Mouse (Mus musculus) macrophage (primary cell): Measurements from ENCODE around the gene Trpc5. TPM values are rescaled to one million over a fixed set of nuclear protein-coding genes. Genes with fewer than 3 reads are reported as not detected.

Experiments
- H3K27ac ChIP-seq: fragments of 350-480 bp; formaldehyde crosslinking; 2 replicates; pipeline ENCODE4 v1.9.0; 2021
- H3K36me3 ChIP-seq: fragments of 350-480 bp; formaldehyde crosslinking; 2 replicates; pipeline ENCODE4 v1.9.0; 2021; ENCODE audit errors: inconsistent target
- H3K4me3 ChIP-seq: fragments of 350-480 bp; formaldehyde crosslinking; 2 replicates; pipeline ENCODE4 v1.9.0; 2021; ENCODE audit errors: inconsistent target
- H3K79me2 ChIP-seq: fragments of 350-480 bp; formaldehyde crosslinking; 2 replicates; pipeline ENCODE4 v1.9.0; 2021; ENCODE audit errors: inconsistent target
- WGBS: methylation state at CpG from one replicate; pipeline ENCODE4 v1.1.7; 2026; ENCODE audit warnings: inconsistent platforms; ENCODE audit not compliant: missing documents; 5-methylcytosine and 5-hydroxymethylcytosine counted together
- polyA plus RNA-seq: library from polyadenylated mRNA; stranded (reverse); fragments of 250-400 nt; gene quantifications from 3 replicates; pipeline ENCODE4 v1.2.4, GENCODE M21; 2018; ENCODE audit warnings: inconsistent platforms
- total RNA-seq, 78 experiments: library from RNA; depleted of rRNA; stranded (reverse); fragments of 250-400 nt; gene quantifications; 1 replicate in 9 of 78; 2 replicates in 24 of 78; 3 replicates in 43 of 78; 4 replicates in 2 of 78; pipeline ENCODE4 v1.2.4; 2018; ENCODE audit warnings: inconsistent platforms in 56 of 78

Trpc5 gene
- total RNA-seq (2018; cell fraction: chromatin; rRNA removed), result not detected
- total RNA-seq (2018; cell fraction: cytosol; rRNA removed), result not detected
- total RNA-seq (2018; cell fraction: nucleus; rRNA removed), result not detected
- not detected in 3 replicates for polyA plus RNA-seq

DNA sequence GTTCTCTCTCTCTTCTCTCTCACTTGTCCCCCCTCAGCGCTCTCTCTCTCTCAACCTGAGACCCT, at the start of gene Trpc5:
Gene Trpc5 (minus strand): TSS at position 39 of the 65 bp plus-strand sequence.
- 20% methylated on average over 1 of the region's 1 CpGs for WGBS
- no peak within 1 kb of the TSS for H3K4me3 ChIP-seq
- no peaks in the 10 kb centered on the region for H3K36me3 ChIP-seq
- no peaks in the 10 kb centered on the region for H3K79me2 ChIP-seq
- H3K27ac ChIP-seq, result no peak within 1 kb of the TSS

GRCm38 (mm10) chrX:144716330-144716729, 28.4 kb upstream of the Trpc5 start:
- H3K27ac ChIP-seq, result no peak overlapping the region
- no peaks in the 10 kb centered on the region for H3K36me3 ChIP-seq
- H3K79me2 ChIP-seq, result no peaks in the 10 kb centered on the region
- 40% methylated on average over 1 of the region's 1 CpGs for WGBS
- no peak overlapping the region for H3K4me3 ChIP-seq

DNA sequence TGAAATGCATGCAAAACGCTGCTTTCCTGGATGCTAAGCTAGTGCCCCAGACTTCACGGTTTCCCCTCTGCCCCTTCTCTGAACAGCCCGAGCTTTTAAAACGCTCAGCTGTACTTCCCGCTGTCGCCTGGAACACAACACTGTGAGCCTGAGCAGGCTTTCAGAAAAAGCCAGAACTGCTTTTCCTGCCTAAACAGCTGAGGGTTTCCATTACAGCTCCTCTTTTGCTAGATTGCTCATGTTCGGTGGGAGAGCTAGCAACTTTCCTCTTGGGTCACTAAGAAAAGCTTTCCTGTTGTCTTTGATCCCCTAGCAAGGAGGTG, 1.8 kb upstream of the Trpc5 start:
- no peaks in the 10 kb centered on the region for H3K36me3 ChIP-seq
- WGBS, result 18% methylated on average over 7 of the region's 7 CpGs
- H3K27ac ChIP-seq, result no peak overlapping the region
- no peak overlapping the region for H3K4me3 ChIP-seq
- no peaks in the 10 kb centered on the region for H3K79me2 ChIP-seq

DNA sequence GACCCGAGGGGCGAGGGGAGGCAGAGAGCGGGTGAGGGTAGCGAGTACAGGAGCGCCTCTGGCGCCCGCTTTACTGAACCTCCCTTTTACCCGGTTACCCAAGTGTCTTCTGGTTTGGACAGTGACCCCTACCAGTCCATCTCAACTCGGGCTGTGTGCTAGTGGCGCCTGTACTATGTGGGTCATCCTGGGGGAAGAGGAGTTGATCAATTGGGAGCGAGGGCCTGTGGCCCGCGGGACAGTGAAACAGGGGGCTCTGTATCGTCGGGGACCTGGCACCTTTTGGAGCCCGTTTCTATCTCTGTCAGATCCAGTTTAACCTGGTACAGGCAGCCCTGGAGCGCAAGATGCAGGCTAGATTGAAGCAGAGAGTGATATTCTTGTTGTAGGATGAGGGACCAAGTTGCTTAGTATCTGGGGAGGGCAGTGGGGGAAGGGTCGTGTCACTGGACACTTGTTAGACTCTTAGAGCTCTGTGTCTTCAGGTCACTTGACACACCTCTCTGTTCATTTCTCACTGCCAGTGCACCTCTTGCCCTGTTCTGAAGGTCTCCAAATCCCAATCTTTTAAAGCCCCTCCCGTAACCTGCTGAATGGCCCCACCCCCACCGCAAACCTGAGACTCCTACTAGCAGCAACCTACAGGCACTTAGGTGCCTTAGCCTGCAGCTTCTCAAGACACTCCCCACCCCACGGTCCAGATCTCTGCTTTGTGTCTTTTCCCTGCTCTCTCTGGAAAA, 1.3 kb upstream of the Trpc5 start:
- 15% methylated on average over 16 of the region's 21 CpGs for WGBS
- H3K4me3 ChIP-seq, result no peak overlapping the region
- no peaks in the 10 kb centered on the region for H3K79me2 ChIP-seq
- no peak overlapping the region for H3K27ac ChIP-seq
- no peaks in the 10 kb centered on the region for H3K36me3 ChIP-seq

- H3K79me2 ChIP-seq, result no peaks in the 10 kb centered on the region
- WGBS, result 18% methylated on average over 20 of the region's 31 CpGs
Measured at GRCm38 (mm10) chrX:144688207-144689118, 483 bp upstream of the Trpc5 start, which contains the start of gene Rtl4. Gene Rtl4 (plus strand): TSS chrX:144688907.

GRCm38 (mm10) chrX:144687742-144688141, 238 bp downstream of the Trpc5 start:
- Histone ChIP-seq H3K36me3 (no peaks in the 10 kb centered on the region), H3K4me3 (no peak overlapping the region), H3K79me2 (no peaks in the 10 kb centered on the region), H3K27ac (no peak overlapping the region)
- WGBS, result 39% methylated on average over 20 of the region's 20 CpGs

More at GRCm38 (mm10) chrX:144688207-144689118, 483 bp upstream of the Trpc5 start, which contains the start of gene Rtl4:
- H3K27ac ChIP-seq, result no peak within 1 kb of the TSS
- H3K36me3 ChIP-seq, result no peaks in the 10 kb centered on the region
- H3K4me3 ChIP-seq, result no peak within 1 kb of the TSS

DNA sequence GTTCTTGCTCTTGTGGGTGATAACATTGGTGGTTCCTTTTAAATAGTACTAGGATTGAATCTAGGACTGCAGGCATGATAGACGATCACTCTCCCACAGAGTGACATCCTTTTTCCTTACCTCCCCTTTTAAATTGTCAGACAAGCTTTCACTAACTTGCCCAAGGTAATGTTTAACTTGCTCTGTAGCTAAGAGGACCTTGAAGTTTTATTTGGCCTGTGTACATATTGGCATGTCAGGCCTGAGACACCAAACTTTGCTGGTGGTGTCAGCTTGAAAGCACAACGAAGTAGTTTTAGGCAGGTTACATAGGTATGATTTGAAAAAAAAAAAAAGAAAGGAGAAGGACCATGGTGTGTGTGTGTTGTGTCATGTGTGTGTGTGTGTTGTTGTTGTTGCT, 35.8 kb downstream of the Trpc5 start:
- no peak overlapping the region for H3K4me3 ChIP-seq
- no peaks in the 10 kb centered on the region for H3K36me3 ChIP-seq

DNA sequence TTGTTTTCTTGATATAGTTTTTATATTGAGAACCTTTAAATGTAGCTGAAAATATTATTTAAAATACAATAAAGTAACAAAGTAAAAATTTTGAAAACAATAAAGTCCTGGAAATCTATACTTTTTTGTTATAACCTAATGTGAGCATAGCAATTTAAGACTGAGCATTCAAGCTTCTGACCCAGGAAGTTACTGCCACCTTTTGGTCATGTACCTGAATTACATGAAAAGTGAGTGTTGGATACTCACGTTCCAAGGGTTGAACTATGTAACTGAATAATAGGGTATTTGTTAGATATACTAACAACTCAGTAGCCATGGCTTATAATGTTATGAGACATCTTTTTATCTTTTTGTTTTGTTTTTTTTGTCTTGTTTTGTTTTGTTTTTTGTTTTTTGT, 42.6 kb downstream of the Trpc5 start:
- no peak overlapping the region for H3K4me3 ChIP-seq
- WGBS, result 67% methylated on average over 1 of the region's 1 CpGs
- no peaks in the 10 kb centered on the region for H3K36me3 ChIP-seq
- H3K27ac ChIP-seq, result no peak overlapping the region
- H3K79me2 ChIP-seq, result no peaks in the 10 kb centered on the region

More for the DNA sequence above, 35.8 kb downstream of the Trpc5 start:
- Histone ChIP-seq H3K79me2 (no peaks in the 10 kb centered on the region), H3K27ac (no peak overlapping the region)
- WGBS, result 78% methylated on average over 2 of the region's 2 CpGs

DNA sequence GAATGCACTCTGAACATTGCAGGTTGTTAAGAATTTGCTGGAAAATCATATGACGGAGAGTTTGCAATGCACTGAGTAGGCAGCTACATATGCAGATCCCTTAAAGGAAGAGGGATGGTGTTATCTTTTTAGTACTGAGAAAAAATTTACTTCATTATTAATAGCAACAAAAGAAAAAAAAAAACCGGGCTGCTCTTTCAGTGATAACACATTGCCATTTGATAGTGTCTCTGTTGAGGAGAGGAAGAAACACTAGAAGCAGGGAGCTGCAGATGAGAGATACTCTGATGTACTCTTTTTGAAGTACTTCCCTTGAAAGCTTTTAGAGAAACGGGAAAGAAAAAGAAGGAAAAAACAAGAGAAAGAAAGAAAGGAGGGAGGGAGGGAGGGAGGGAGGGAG, 43.2 kb downstream of the Trpc5 start:
- WGBS, result 55% methylated on average over 2 of the region's 3 CpGs
- Histone ChIP-seq H3K79me2 (no peaks in the 10 kb centered on the region), H3K36me3 (no peaks in the 10 kb centered on the region), H3K27ac (no peak overlapping the region), H3K4me3 (no peak overlapping the region)

GRCm38 (mm10) chrX:144612753-144613152, 75.2 kb downstream of the Trpc5 start:
- 86% methylated on average over 4 of the region's 4 CpGs for WGBS
- no peaks in the 10 kb centered on the region for H3K79me2 ChIP-seq

GRCm38 (mm10) chrX:144536431-144536830, 151.5 kb downstream of the Trpc5 start:
- Histone ChIP-seq H3K79me2 (no peaks in the 10 kb centered on the region), H3K36me3 (no peaks in the 10 kb centered on the region), H3K27ac (no peak overlapping the region), H3K4me3 (no peak overlapping the region)
- 38% methylated on average over 1 of the region's 1 CpGs for WGBS

More at GRCm38 (mm10) chrX:144612753-144613152, 75.2 kb downstream of the Trpc5 start:
- Histone ChIP-seq H3K4me3 (no peak overlapping the region), H3K27ac (no peak overlapping the region), H3K36me3 (no peaks in the 10 kb centered on the region)

DNA sequence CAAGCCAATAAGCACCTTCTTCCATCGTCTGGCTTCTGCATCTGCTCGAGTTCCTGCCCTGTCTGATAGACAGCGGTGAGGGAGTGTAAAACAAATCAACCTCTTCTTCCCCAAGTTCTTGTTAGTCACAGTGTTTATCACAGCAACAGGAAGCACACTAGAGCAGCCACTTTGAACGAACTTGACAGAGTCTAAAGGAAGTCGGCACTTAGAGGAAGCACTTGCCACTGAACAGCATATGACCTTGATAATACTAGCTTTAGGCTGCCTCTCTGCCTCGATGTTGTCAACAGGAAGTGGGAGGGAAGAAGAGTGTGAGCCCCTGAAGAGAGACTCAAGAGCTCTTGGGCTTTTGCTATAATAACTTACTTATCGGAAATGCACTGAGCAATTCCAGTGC, 161.9 kb downstream of the Trpc5 start:
- H3K36me3 ChIP-seq, result no peaks in the 10 kb centered on the region
- no peaks in the 10 kb centered on the region for H3K79me2 ChIP-seq
- no peak overlapping the region for H3K4me3 ChIP-seq
- 40% methylated on average over 7 of the region's 7 CpGs for WGBS
- no peak overlapping the region for H3K27ac ChIP-seq

GRCm38 (mm10) chrX:144523239-144523638, 164.7 kb downstream of the Trpc5 start:
- Histone ChIP-seq H3K79me2 (no peaks in the 10 kb centered on the region), H3K4me3 (no peak overlapping the region), H3K36me3 (no peaks in the 10 kb centered on the region), H3K27ac (no peak overlapping the region)
- 88% methylated on average over 5 of the region's 5 CpGs for WGBS

DNA sequence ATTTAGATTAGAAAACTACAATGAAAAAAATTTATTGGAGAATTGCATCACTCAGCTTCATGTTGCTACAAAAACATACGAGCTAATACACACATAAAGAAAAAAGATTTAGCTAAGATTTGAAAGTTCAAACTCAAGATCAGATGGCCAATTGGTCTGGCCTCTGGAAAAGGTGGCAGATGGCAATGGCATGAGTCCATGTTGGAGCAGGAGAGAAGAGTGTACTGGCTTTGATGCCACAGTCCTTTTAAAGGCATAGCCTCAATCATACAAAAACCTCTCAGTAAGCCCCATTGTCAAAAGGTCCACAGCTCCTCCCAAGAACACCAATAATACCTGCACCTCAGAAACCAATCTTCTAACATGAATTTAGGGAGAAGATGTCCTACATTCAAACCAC, 196.6 kb downstream of the Trpc5 start:
- Histone ChIP-seq H3K4me3 (no peak overlapping the region), H3K36me3 (no peaks in the 10 kb centered on the region), H3K79me2 (no peaks in the 10 kb centered on the region), H3K27ac (no peak overlapping the region)
- 89% methylated on average over 1 of the region's 1 CpGs for WGBS

DNA sequence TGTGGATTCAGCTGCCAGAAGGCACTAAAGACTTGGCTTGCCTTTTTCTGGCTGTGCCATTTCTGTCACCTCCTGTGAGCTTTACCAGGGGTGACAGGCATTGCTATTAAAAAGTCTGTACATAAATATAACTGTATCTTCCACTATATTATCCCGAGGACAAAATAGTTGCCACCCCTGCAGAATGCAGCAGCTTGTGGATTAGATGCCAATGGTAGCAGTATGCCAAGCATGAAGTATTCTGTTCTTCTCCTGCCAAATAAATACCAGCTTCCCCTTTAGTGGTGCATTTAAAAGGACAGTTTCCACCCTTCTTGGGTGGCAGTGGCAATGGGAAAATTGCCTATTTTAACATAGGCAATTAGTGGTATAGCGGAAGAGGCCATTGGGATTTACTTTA, 223.6 kb downstream of the Trpc5 start:
- no peaks in the 10 kb centered on the region for H3K36me3 ChIP-seq
- H3K79me2 ChIP-seq, result no peaks in the 10 kb centered on the region
- H3K27ac ChIP-seq, result no peak overlapping the region
- no peak overlapping the region for H3K4me3 ChIP-seq
- 94% methylated on average over 2 of the region's 2 CpGs for WGBS
